Mouse (Mus musculus) liver, postnatal 0 days (tissue): ENCODE measurements around the gene Gak.

Source experiments
- CTCF ChIP-seq: sonication (generic); IDR thresholded peaks from 2 replicates; pipeline ENCODE4 v1.5.1; 2016; ENCODE audit warnings: antibody characterized with exemption, low read depth
- EP300 ChIP-seq: IDR thresholded peaks from 2 replicates; pipeline ENCODE4 v1.6.1; 2016; ENCODE audit warnings: antibody characterized with exemption, low read depth, mild to moderate bottlenecking

GRCm38 (mm10) chr5:108522597-108522996 is 107.0 kb downstream of the Gak start:
- TF ChIP-seq CTCF (no peak), EP300 (no peak)
